Comparison of ENCODE assay signal across 17 mouse cellular contexts in the genomic region with DNA sequence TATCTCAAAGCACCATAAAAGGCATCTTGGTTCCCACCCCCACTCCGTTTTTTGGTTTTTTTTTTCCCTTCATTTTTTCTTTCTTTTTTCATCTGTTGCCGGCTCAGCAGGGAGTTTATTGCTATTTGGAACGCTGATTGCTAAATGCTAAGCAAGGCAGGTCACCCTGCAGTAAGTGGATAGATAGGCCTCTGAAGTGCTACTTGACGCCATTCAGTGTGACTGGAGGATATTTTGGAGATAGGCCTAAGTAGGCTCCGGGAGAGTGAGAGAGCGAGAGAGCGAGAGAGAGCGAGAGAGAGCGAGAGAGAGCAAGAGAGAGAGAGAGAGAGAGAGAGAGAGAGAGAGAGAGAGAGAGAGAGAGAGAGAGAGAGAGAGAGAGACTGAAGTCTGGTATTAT.
DNase-seq lines count a peak whose midpoint lies in the region; ATAC-seq and TF ChIP-seq lines count a peak whose summit lies in the region.
"Had no signal": no experiment of that assay in that cellular context is flagged by ENCODE, and none has a peak within 500 bp of the region (broad histone marks: within the 10 kb centered on the region; RNA-seq: fewer than 3 reads in every experiment).

No protein-coding gene starts in this region.

- DNase-seq in gastrocnemius, adult 2 months, result no peak
- no peak for DNase-seq in gastrocnemius, postnatal 4 days (ENCODE audit: low spot score in 2 of 2)
- DNase-seq in heart, postnatal 4 days, result peak; percentile 21
- peak; percentile 68 for DNase-seq in lung, postnatal 25 days (ENCODE audit: low spot score)
- DNase-seq in T-cell, adult 2 months (ENCODE audit: low spot score), result no peak
- DNase-seq: cerebellum, adult 9-10 months; kidney, adult 11 months; spleen, adult 18-20 months had no signal

- H3K27ac ChIP-seq in gastrocnemius, adult 2 months, result no peak overlapping the region
- 0 out of 2 replicates have a peak overlapping the region, but pooled peaks have one; percentile 43 for H3K27ac ChIP-seq in kidney, embryonic 16.5 days (ENCODE audit: low read length)
- H3K27ac ChIP-seq in kidney, embryonic 14.5 days (ENCODE audit: low read depth, low read length), result no peak overlapping the region
- no peak overlapping the region for H3K27ac ChIP-seq in neural tube, embryonic 15.5 days (replicated peaks)
- H3K27ac ChIP-seq: embryonic facial prominence, embryonic 13.5 days; hindbrain, postnatal 0 days; limb, embryonic 12.5 days; liver, embryonic 15.5 days had no signal

- H3K4me1 ChIP-seq in kidney, embryonic 16.5 days (ENCODE audit: insufficient read depth, low read length), result 0 out of 2 replicates have a peak, but pooled peaks cover 6% of the 10 kb centered on the region
- no peaks in the 10 kb centered on the region for H3K4me1 ChIP-seq in kidney, embryonic 14.5 days (ENCODE audit: control insufficient read depth, insufficient read depth, low read length)
- H3K4me1 ChIP-seq in neural tube, embryonic 15.5 days, result no peaks in the 10 kb centered on the region
- H3K4me1 ChIP-seq: embryonic facial prominence, embryonic 13.5 days; limb, embryonic 12.5 days; liver, embryonic 15.5 days had no signal

- peak overlapping the region; percentile 38 for H3K4me2 ChIP-seq in kidney, embryonic 16.5 days (replicated peaks; ENCODE audit: low read depth, low read length)
- H3K4me2 ChIP-seq in kidney, embryonic 14.5 days (replicated peaks; ENCODE audit: low read depth, low read length), result no peak overlapping the region
- H3K4me2 ChIP-seq in neural tube, embryonic 15.5 days, result no peak overlapping the region
- H3K4me2 ChIP-seq: embryonic facial prominence, embryonic 13.5 days; limb, embryonic 12.5 days; liver, embryonic 15.5 days had no signal

- no peak for ATAC-seq in kidney, embryonic 16.5 days (ENCODE audit: low FRiP score, low TSS enrichment)
- ATAC-seq in kidney, embryonic 14.5 days (ENCODE audit: low FRiP score, low TSS enrichment), result no peak
- no peak for ATAC-seq in neural tube, embryonic 15.5 days (ENCODE audit: low FRiP score)
- ATAC-seq: CD4-positive, CD25-positive, alpha-beta regulatory T cell, adult 4 months; hindbrain, postnatal 0 days had no signal

- H3K9me3 ChIP-seq in kidney, embryonic 16.5 days (ENCODE audit: low read length), result peaks cover 5% of the 10 kb centered on the region
- no peaks in the 10 kb centered on the region for H3K9me3 ChIP-seq in kidney, embryonic 14.5 days (ENCODE audit: control insufficient read depth, low read length)
- H3K9me3 ChIP-seq in neural tube, embryonic 15.5 days (replicated peaks), result no peaks in the 10 kb centered on the region
- H3K9me3 ChIP-seq: embryonic facial prominence, embryonic 13.5 days; liver, embryonic 15.5 days had no signal

- H3K9ac ChIP-seq in kidney, embryonic 16.5 days (replicated peaks; ENCODE audit: low read length), result no peak overlapping the region
- H3K9ac ChIP-seq in kidney, embryonic 14.5 days (ENCODE audit: low read depth, low read length), result no peak overlapping the region
- no peak overlapping the region for H3K9ac ChIP-seq in neural tube, embryonic 15.5 days (replicated peaks)
- H3K9ac ChIP-seq: embryonic facial prominence, embryonic 13.5 days; limb, embryonic 12.5 days; liver, embryonic 15.5 days had no signal

- intact Hi-C loops in gastrocnemius, adult 2 months (cut with DNase I), result no loop called here

- H3K27me3 ChIP-seq in kidney, embryonic 16.5 days (ENCODE audit: insufficient read depth, low read length), result no peaks in the 10 kb centered on the region
- H3K27me3 ChIP-seq in kidney, embryonic 14.5 days (ENCODE audit: control insufficient read depth, insufficient read depth, low read length), result no peaks in the 10 kb centered on the region
- no peaks in the 10 kb centered on the region for H3K27me3 ChIP-seq in neural tube, embryonic 15.5 days (replicated peaks)
- H3K27me3 ChIP-seq: embryonic facial prominence, embryonic 13.5 days; limb, embryonic 12.5 days; liver, embryonic 15.5 days had no signal

- peak overlapping the region; percentile 39 for H3K4me3 ChIP-seq in gastrocnemius, adult 2 months
- peak overlapping the region; percentile 13; the same call in 1 of the 2 replicates for H3K4me3 ChIP-seq in kidney, embryonic 16.5 days (ENCODE audit: low read length)
- H3K4me3 ChIP-seq in kidney, embryonic 14.5 days (ENCODE audit: low read length), result no peak overlapping the region
- H3K4me3 ChIP-seq in neural tube, embryonic 15.5 days (replicated peaks), result no peak overlapping the region
- H3K4me3 ChIP-seq: embryonic facial prominence, embryonic 13.5 days; limb, embryonic 12.5 days; liver, embryonic 15.5 days had no signal

- no peaks in the 10 kb centered on the region for H3K36me3 ChIP-seq in kidney, embryonic 16.5 days (ENCODE audit: insufficient read depth, low read length)
- no peaks in the 10 kb centered on the region for H3K36me3 ChIP-seq in kidney, embryonic 14.5 days (ENCODE audit: control insufficient read depth, insufficient read depth, low read length)
- H3K36me3 ChIP-seq in neural tube, embryonic 15.5 days, result no peaks in the 10 kb centered on the region
- H3K36me3 ChIP-seq: embryonic facial prominence, embryonic 13.5 days; G1E; limb, embryonic 12.5 days; liver, embryonic 15.5 days had no signal

- WGBS in kidney, embryonic 16.5 days, result 64% methylated on average over 8 of the region's 9 CpGs
- 72% methylated on average over 7 of the region's 9 CpGs for WGBS in kidney, embryonic 14.5 days
- 51% methylated on average over 9 of the region's 9 CpGs for WGBS in neural tube, embryonic 15.5 days

- TF ChIP-seq CTCF in gastrocnemius, adult 2 months (IDR thresholded peaks at IDR 0.05), result no peak

Comparison
In these comparisons a context has a peak if more than half of its experiments do, and no peak if none do; other contexts are left out.
1. H3K4me3 ChIP-seq: peak in gastrocnemius, adult 2 months (single experiment) and kidney, embryonic 16.5 days (single experiment); none in kidney, embryonic 14.5 days (single experiment) and neural tube, embryonic 15.5 days (single experiment).
2. DNase-seq: peak in heart, postnatal 4 days (single experiment) and lung, postnatal 25 days (single experiment); none in gastrocnemius, adult 2 months (single experiment), gastrocnemius, postnatal 4 days (0 of 2) and T-cell, adult 2 months (single experiment).